Mouse (Mus musculus): ENCODE data around the gene Fgfr2. TPM values are rescaled to one million over a fixed set of nuclear protein-coding genes. Genes with fewer than 3 reads are reported as not detected.

Gene Fgfr2
- polyA plus RNA-seq, 1 experiment from 2014 or later, result 169 TPM

DNA sequence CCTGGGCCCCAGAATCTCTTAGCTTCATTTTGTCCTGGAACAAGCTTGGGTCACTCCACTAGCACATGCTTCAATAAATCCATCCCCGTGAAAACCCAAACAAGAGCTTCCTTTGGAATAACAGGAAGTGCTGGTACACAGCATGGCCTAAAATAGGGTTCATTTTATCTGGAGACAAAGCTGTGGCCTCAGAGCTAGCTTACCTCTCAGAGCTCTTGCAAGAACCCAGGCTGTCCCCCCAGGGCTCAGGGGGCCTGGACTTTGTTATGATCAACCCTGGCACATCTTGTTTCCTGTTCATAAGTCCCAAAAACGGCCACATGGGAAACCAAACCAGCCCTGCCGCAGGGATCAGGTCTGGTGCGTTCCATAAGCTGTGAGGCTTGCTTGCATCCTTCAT, 85.5 kb downstream of the Fgfr2 start:
- H3K27me3 ChIP-seq (ENCODE audit: control insufficient read depth, insufficient read depth, low read length), result no peaks in the 10 kb centered on the region
- 31% methylated on average over 4 of the region's 4 CpGs for WGBS
- H3K27ac ChIP-seq (ENCODE audit: low read length), result peak overlapping the region; percentile 71
- no peak overlapping the region for H3K9ac ChIP-seq (replicated peaks; ENCODE audit: low read depth, low read length)
- H3K4me2 ChIP-seq (replicated peaks; ENCODE audit: low read depth, low read length), result no peak overlapping the region
- no peak overlapping the region for H3K4me3 ChIP-seq (ENCODE audit: low read depth, low read length)
- H3K4me1 ChIP-seq (ENCODE audit: control insufficient read depth, insufficient read depth, low read length), result peaks cover 66% of the 10 kb centered on the region
- no peak for ATAC-seq (ENCODE audit: insufficient number of reproducible peaks, insufficient read depth, low FRiP score, low read depth)
- H3K36me3 ChIP-seq (ENCODE audit: control insufficient read depth, insufficient read depth, low read length), result no peaks in the 10 kb centered on the region
- no peaks in the 10 kb centered on the region for H3K9me3 ChIP-seq (ENCODE audit: control insufficient read depth, low read depth, low read length)

DNA sequence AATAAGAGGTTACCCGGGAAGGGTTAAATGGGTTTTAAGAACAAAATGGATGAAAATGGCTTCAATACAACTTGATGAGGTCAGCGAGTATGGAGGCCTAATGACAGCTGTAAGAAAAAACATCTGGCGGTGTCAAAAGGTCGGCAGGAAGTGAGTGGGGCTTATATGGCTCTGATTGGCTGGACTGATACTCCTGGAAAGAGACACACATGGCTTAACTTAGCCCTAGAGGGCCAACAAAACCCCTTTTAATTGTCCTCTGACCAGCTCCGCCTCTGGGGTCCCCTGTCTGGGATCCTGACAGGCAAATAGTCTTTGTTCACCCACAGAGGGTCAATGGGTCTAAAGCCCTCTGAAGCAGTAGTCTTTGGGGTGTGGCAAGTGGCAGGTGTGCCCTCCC, 85.9 kb downstream of the Fgfr2 start:
- H3K9ac ChIP-seq (replicated peaks; ENCODE audit: low read depth, low read length), result no peak overlapping the region
- peaks cover 62% of the 10 kb centered on the region for H3K4me1 ChIP-seq (ENCODE audit: control insufficient read depth, insufficient read depth, low read length)
- H3K9me3 ChIP-seq (ENCODE audit: control insufficient read depth, low read depth, low read length), result no peaks in the 10 kb centered on the region
- 43% methylated on average over 5 of the region's 5 CpGs for WGBS
- ATAC-seq (ENCODE audit: insufficient number of reproducible peaks, insufficient read depth, low FRiP score, low read depth), result 0 out of 2 replicates have a peak, but pooled peaks have one; percentile 10
- H3K27me3 ChIP-seq (ENCODE audit: control insufficient read depth, insufficient read depth, low read length), result no peaks in the 10 kb centered on the region
- H3K4me2 ChIP-seq (replicated peaks; ENCODE audit: low read depth, low read length), result no peak overlapping the region
- H3K4me3 ChIP-seq (ENCODE audit: low read depth, low read length), result no peak overlapping the region
- peak overlapping the region; percentile 71 for H3K27ac ChIP-seq (ENCODE audit: low read length)
- no peaks in the 10 kb centered on the region for H3K36me3 ChIP-seq (ENCODE audit: control insufficient read depth, insufficient read depth, low read length)

DNA sequence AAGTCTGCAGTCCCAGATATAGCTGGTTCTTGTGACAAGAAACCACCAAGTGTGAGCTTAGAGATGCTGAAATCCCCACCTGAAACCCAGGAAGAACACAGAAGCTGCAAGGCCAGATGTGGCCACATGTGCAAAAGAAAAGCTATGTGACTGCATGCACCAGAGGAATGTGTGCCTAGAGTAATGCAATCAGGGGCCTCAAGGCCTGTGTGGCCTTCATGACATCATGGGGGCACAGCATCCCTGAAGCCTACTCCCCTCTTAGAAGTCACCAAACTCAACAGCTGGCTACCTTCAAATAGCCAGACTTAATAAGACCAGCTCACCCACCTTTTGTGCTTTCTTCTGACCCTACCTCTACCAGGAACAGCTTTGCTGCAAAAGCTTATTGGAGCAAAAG, 87.2 kb downstream of the Fgfr2 start:
- no peak overlapping the region for H3K4me3 ChIP-seq (ENCODE audit: low read depth, low read length)
- no peaks in the 10 kb centered on the region for H3K9me3 ChIP-seq (ENCODE audit: control insufficient read depth, low read depth, low read length)
- H3K4me1 ChIP-seq (ENCODE audit: control insufficient read depth, insufficient read depth, low read length), result peaks cover 53% of the 10 kb centered on the region
- no peak overlapping the region for H3K27ac ChIP-seq (ENCODE audit: low read length)
- H3K36me3 ChIP-seq (ENCODE audit: control insufficient read depth, insufficient read depth, low read length), result no peaks in the 10 kb centered on the region
- H3K27me3 ChIP-seq (ENCODE audit: control insufficient read depth, insufficient read depth, low read length), result no peaks in the 10 kb centered on the region
- ATAC-seq (ENCODE audit: insufficient number of reproducible peaks, insufficient read depth, low FRiP score, low read depth), result no peak
- H3K9ac ChIP-seq (replicated peaks; ENCODE audit: low read depth, low read length), result no peak overlapping the region
- H3K4me2 ChIP-seq (replicated peaks; ENCODE audit: low read depth, low read length), result no peak overlapping the region

DNA sequence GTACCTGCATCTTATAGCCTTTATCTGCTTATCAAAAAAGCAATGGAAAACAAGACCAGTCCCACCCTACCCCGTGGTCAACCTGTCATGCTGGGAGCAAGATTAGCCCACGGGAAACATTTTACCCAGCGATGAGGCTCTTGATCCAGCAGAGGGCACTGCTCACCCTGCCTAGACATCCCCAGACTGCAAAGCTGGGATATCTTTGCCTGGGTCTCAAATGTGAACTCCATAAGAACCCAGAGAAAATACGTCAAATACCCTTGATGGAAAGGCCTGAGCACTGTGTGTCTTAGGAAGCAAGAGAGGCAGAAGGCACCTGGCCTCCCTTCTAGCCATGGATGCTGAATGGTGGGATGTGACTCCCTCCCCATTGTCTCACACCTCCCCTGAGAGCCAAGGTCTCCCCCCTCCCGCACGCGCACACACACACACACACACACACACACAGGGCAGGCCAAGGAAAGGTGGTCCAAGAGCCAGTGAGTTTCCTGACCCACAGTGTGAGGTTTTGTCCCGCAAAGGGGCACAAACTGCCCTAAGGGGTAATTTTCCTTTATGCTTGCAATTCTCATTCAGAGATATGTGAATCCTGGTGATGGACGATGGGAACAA, 90.5 kb downstream of the Fgfr2 start:
- no peak overlapping the region for H3K4me2 ChIP-seq (replicated peaks; ENCODE audit: low read depth, low read length)

DNA sequence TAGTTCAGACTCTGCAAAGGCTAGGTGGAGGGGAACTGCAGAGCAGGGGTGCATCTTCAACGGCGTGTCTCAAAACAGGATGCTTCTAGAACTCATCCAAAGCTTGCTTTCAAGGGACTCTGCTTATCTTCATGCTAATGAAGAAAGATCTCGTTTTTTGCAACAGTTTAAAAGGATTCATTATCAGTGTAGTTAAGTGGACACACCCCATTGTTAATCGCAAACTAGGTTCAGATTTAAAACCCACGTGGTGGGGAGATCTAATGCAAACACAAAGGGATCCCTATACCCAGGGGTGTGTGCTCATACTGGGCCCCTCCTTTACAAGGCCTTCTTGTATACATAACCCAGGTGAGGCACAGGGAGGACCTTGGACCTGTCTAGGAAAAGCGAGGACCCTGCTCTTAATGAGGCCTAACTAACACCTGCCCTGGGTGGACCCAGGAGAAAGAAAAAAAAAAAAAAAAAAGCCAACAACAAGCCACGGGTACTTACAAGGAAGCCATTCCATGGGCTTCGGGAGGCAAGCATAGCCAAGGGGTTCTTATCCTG, 93.6 kb downstream of the Fgfr2 start:
- H3K27ac ChIP-seq (ENCODE audit: low read length), result peak overlapping the region; percentile 41; the same call in 1 of the 2 replicates
- H3K27me3 ChIP-seq (ENCODE audit: control insufficient read depth, insufficient read depth, low read length), result no peaks in the 10 kb centered on the region
- no peak overlapping the region for H3K9ac ChIP-seq (replicated peaks; ENCODE audit: low read depth, low read length)
- H3K9me3 ChIP-seq (ENCODE audit: control insufficient read depth, low read depth, low read length), result no peaks in the 10 kb centered on the region
- no peaks in the 10 kb centered on the region; the same call in 1 of the 2 replicates for H3K36me3 ChIP-seq (ENCODE audit: control insufficient read depth, insufficient read depth, low read length)
- peaks cover 29% of the 10 kb centered on the region for H3K4me1 ChIP-seq (ENCODE audit: control insufficient read depth, insufficient read depth, low read length)
- no peak overlapping the region for H3K4me3 ChIP-seq (ENCODE audit: low read depth, low read length)
- H3K4me2 ChIP-seq (replicated peaks; ENCODE audit: low read depth, low read length), result no peak overlapping the region
- whole genome bisulfite sequencing, result 61% methylated on average over 8 of the region's 8 CpGs
- peak; percentile 86 for ATAC-seq (ENCODE audit: insufficient number of reproducible peaks, insufficient read depth, low FRiP score, low read depth)

More for the DNA sequence above, 90.5 kb downstream of the Fgfr2 start:
- Histone ChIP-seq H3K27me3 (ENCODE audit: control insufficient read depth, insufficient read depth, low read length) (no peaks in the 10 kb centered on the region), H3K4me3 (ENCODE audit: low read depth, low read length) (no peak overlapping the region), H3K9ac (replicated peaks; ENCODE audit: low read depth, low read length) (no peak overlapping the region), H3K27ac (ENCODE audit: low read length) (no peak overlapping the region), H3K4me1 (ENCODE audit: control insufficient read depth, insufficient read depth, low read length) (peaks cover 36% of the 10 kb centered on the region), H3K9me3 (ENCODE audit: control insufficient read depth, low read depth, low read length) (no peaks in the 10 kb centered on the region), H3K36me3 (ENCODE audit: control insufficient read depth, insufficient read depth, low read length) (no peaks in the 10 kb centered on the region; the same call in 1 of the 2 replicates)
- 48% methylated on average over 9 of the region's 9 CpGs for WGBS
- ATAC-seq (ENCODE audit: insufficient number of reproducible peaks, insufficient read depth, low FRiP score, low read depth), result peak; percentile 21; the same call in 1 of the 2 replicates

DNA sequence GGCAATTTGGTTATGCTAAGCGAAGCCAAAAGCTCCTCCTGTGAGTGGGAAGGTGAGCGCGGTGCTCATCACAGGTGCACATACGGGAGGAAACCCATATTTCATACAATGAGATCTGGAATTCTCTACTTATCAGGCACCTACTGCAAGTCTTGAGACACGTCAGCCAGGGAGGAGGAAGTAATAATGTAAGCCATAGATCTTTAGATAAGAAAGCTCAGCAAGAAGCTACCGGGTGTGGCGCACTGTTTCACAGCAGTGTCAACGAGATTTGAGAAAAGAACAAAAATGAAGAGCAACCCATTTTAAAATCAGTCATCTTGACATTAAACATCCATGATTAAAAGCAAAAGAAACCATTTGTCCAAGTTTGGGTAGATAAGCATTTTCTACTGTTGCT, 94.1 kb downstream of the Fgfr2 start:
- WGBS, result 70% methylated on average over 8 of the region's 8 CpGs
- Histone ChIP-seq H3K4me1 (ENCODE audit: control insufficient read depth, insufficient read depth, low read length) (peaks cover 24% of the 10 kb centered on the region), H3K4me3 (ENCODE audit: low read depth, low read length) (no peak overlapping the region), H3K36me3 (ENCODE audit: control insufficient read depth, insufficient read depth, low read length) (no peaks in the 10 kb centered on the region; the same call in 1 of the 2 replicates), H3K4me2 (replicated peaks; ENCODE audit: low read depth, low read length) (no peak overlapping the region), H3K27me3 (ENCODE audit: control insufficient read depth, insufficient read depth, low read length) (no peaks in the 10 kb centered on the region), H3K9me3 (ENCODE audit: control insufficient read depth, low read depth, low read length) (no peaks in the 10 kb centered on the region), H3K9ac (replicated peaks; ENCODE audit: low read depth, low read length) (no peak overlapping the region), H3K27ac (ENCODE audit: low read length) (no peak overlapping the region)
- ATAC-seq (ENCODE audit: insufficient number of reproducible peaks, insufficient read depth, low FRiP score, low read depth), result no peak

DNA sequence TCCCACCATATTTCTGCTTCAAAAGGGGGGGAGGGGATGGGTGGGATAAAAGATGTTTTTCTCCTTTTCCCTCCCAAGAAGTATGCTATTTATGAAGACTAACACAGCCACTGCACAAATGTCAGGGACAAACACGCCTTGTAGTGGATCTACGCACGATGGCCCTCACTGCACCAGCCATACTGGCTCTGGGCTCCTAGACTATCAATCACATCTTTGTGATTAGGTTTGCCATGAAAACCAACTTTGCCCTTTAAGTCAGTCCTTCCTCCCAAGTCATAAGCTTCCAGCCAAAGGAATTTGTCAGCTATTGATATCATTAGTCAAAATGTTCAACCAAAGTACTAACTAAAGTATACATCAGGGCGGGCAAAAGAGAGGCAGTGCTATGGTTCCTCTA, 95.2 kb downstream of the Fgfr2 start:
- Histone ChIP-seq H3K4me1 (ENCODE audit: control insufficient read depth, insufficient read depth, low read length) (peaks cover 14% of the 10 kb centered on the region), H3K4me2 (replicated peaks; ENCODE audit: low read depth, low read length) (no peak overlapping the region), H3K27ac (ENCODE audit: low read length) (no peak overlapping the region), H3K4me3 (ENCODE audit: low read depth, low read length) (no peak overlapping the region), H3K36me3 (ENCODE audit: control insufficient read depth, insufficient read depth, low read length) (no peaks in the 10 kb centered on the region; the same call in 1 of the 2 replicates), H3K9me3 (ENCODE audit: control insufficient read depth, low read depth, low read length) (no peaks in the 10 kb centered on the region), H3K9ac (replicated peaks; ENCODE audit: low read depth, low read length) (no peak overlapping the region), H3K27me3 (ENCODE audit: control insufficient read depth, insufficient read depth, low read length) (no peaks in the 10 kb centered on the region)
- 74% methylated on average over 4 of the region's 4 CpGs for WGBS
- ATAC-seq (ENCODE audit: insufficient number of reproducible peaks, insufficient read depth, low FRiP score, low read depth), result no peak

DNA sequence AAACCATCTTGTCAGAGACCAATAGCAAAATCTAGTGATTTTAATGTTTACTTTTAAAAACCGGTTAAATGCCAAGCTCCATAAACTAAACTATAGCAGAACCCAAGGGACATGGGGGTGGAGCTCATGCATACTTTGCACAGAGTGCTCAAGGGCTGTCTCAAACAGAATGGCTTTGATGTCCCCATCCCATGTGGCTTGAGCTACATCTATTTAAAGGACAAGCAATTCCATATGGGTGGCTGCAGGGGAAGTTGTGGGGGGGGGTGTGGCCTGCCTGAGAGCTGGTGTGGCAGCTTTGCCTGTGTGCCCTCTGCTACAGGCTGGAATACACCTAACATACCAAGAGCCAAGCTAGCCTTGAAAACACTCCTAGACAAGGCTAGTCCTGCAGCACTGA, 98.5 kb downstream of the Fgfr2 start:
- H3K9ac ChIP-seq (replicated peaks; ENCODE audit: low read depth, low read length), result no peak overlapping the region
- H3K4me1 ChIP-seq (ENCODE audit: control insufficient read depth, insufficient read depth, low read length), result peaks cover 15% of the 10 kb centered on the region
- no peak overlapping the region for H3K4me3 ChIP-seq (ENCODE audit: low read depth, low read length)
- H3K4me2 ChIP-seq (replicated peaks; ENCODE audit: low read depth, low read length), result no peak overlapping the region
- H3K27me3 ChIP-seq (ENCODE audit: control insufficient read depth, insufficient read depth, low read length), result no peaks in the 10 kb centered on the region
- H3K9me3 ChIP-seq (ENCODE audit: control insufficient read depth, low read depth, low read length), result no peaks in the 10 kb centered on the region
- ATAC-seq (ENCODE audit: insufficient number of reproducible peaks, insufficient read depth, low FRiP score, low read depth), result peak; percentile 10; the same call in 1 of the 2 replicates
- no peak overlapping the region for H3K27ac ChIP-seq (ENCODE audit: low read length)
- no peaks in the 10 kb centered on the region for H3K36me3 ChIP-seq (ENCODE audit: control insufficient read depth, insufficient read depth, low read length)
- 22% methylated on average over 1 of the region's 1 CpGs for WGBS

Measured in stomach, embryonic 14.5 days (tissue).